Mouse (Mus musculus): ENCODE data around the gene Krt20. TPM values are rescaled to one million over a fixed set of nuclear protein-coding genes. Genes with fewer than 3 reads are reported as not detected.

The Krt20 gene
- polyA plus RNA-seq, 1 experiment from 2014 or later, result not detected

DNA sequence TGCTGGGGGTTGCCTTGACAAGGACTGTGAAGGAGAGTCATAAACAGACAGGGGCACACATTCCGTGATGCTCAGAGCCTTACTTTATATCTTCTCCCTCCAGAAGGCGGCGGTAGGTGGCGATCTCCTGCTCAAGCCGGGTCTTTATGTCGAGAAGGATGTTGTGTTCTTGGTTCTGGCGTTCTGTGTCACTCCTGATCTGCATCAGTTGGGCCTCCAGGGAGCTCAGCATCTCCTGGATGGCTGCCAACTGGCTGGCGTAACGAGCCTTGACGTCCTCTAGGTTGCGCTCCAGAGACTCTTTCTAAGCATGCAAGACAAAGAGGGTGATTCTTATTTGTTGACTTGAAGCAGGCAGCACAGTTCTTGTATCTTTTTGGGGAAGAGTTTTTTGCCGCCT is 7.3 kb downstream of the Krt20 start:
- WGBS, result 36% methylated on average over 12 of the region's 12 CpGs
- no peak overlapping the region for H3K4me2 ChIP-seq (ENCODE audit: low read length)
- H3K4me3 ChIP-seq (ENCODE audit: low read depth, low read length), result no peak overlapping the region
- H3K36me3 ChIP-seq (ENCODE audit: control insufficient read depth, insufficient read depth, low read length), result no peaks in the 10 kb centered on the region
- DNase-seq (ENCODE audit: low spot score) (peak; percentile 78), ATAC-seq (peak; percentile 15; the same call in 1 of the 2 replicates)
- no peaks in the 10 kb centered on the region for H3K9me3 ChIP-seq (replicated peaks; ENCODE audit: control insufficient read depth, low read length)
- H3K27me3 ChIP-seq (replicated peaks; ENCODE audit: control insufficient read depth, insufficient read depth, low read length), result no peaks in the 10 kb centered on the region
- H3K27ac ChIP-seq (ENCODE audit: low read depth, low read length), result no peak overlapping the region
- H3K9ac ChIP-seq (ENCODE audit: low read length), result no peak overlapping the region
- H3K4me1 ChIP-seq (ENCODE audit: control insufficient read depth, insufficient read depth, low read length), result no peaks in the 10 kb centered on the region

DNA sequence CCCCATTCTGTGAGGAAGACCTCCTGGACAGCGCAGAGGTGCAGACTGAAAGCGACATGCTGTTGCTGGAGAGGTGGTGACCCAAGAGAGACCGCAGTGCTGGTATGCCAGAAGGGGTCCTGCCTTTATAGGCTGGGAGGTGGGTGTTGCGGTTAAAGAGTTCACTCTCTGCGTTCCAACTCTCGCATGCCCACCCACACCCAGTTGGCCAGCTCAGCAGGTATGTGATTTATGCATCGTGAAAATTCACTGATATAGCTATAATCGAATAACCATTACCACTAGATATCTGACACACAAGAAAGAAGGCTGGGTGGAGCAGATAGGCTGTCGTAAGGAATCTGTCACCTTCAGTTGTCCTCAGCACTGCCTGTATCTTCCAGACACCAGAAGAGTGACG is 15.8 kb downstream of the Krt20 start, which contains the start of gene Krt12:
Gene Krt12, minus strand, starts transcription at position 101 of the 400 bp plus-strand sequence.
- Histone ChIP-seq H3K9me3 (replicated peaks; ENCODE audit: control insufficient read depth, low read length) (no peaks in the 10 kb centered on the region), H3K36me3 (ENCODE audit: control insufficient read depth, insufficient read depth, low read length) (no peaks in the 10 kb centered on the region), H3K27ac (ENCODE audit: low read depth, low read length) (no peak within 1 kb of the TSS), H3K27me3 (replicated peaks; ENCODE audit: control insufficient read depth, insufficient read depth, low read length) (no peaks in the 10 kb centered on the region), H3K9ac (ENCODE audit: low read length) (no peak within 1 kb of the TSS), H3K4me2 (ENCODE audit: low read length) (no peak within 1 kb of the TSS), H3K4me3 (ENCODE audit: low read depth, low read length) (no peak within 1 kb of the TSS), H3K4me1 (ENCODE audit: control insufficient read depth, insufficient read depth, low read length) (no peaks in the 10 kb centered on the region)
- ATAC-seq, result no peak
- no peak for DNase-seq (ENCODE audit: low spot score)
- 91% methylated on average over 10 of the region's 10 CpGs for WGBS

DNA sequence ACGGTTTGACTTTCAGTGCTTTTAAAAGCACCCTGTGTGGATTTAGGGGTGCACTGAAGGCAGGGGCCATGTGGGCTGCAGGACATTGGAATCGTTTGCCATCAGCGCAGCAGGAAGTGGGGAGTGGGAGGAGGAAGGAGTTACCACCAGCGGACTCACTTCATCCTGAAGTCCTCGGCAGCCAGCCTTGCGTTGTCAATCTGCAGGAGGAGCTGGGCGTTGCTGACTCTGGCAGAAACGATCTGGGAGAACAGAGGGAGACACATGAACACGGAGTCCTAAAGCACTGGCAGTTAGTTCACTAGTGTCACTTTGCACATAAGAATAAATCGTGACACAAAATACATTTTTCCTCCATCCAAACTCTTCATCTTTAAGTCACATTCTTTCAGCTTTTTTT is 17.4 kb downstream of the Krt20 start:
- H3K9ac ChIP-seq (ENCODE audit: low read length), result no peak overlapping the region
- H3K4me1 ChIP-seq (ENCODE audit: control insufficient read depth, insufficient read depth, low read length), result no peaks in the 10 kb centered on the region
- ATAC-seq, result no peak
- no peaks in the 10 kb centered on the region for H3K9me3 ChIP-seq (replicated peaks; ENCODE audit: control insufficient read depth, low read length)
- DNase-seq (ENCODE audit: low spot score), result no peak
- no peak overlapping the region for H3K27ac ChIP-seq (ENCODE audit: low read depth, low read length)
- H3K4me2 ChIP-seq (ENCODE audit: low read length), result no peak overlapping the region
- 60% methylated on average over 10 of the region's 10 CpGs for WGBS
- no peak overlapping the region for H3K4me3 ChIP-seq (ENCODE audit: low read depth, low read length)
- H3K36me3 ChIP-seq (ENCODE audit: control insufficient read depth, insufficient read depth, low read length), result no peaks in the 10 kb centered on the region
- no peaks in the 10 kb centered on the region for H3K27me3 ChIP-seq (replicated peaks; ENCODE audit: control insufficient read depth, insufficient read depth, low read length)

DNA sequence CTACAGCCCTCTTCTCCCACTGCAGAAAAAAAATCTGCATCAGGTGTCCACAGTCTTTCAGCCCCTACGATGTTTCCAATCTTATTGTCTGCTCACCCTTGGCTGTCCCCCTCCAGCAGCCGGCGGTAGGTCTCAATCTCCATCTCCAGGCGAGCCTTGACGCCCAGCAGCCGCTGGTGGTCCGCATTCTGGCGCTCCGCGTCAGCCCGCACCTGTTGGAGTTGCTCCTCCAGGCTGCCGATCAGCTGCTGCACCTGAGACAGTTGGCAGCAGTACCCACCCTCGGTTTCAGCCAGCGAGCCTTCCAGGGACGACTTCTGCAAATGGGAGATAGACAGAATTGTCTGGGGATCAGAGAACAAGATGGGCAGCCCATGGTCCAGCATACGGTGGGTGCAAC is 20.1 kb downstream of the Krt20 start:
- H3K36me3 ChIP-seq (ENCODE audit: control insufficient read depth, insufficient read depth, low read length), result no peaks in the 10 kb centered on the region
- WGBS, result 70% methylated on average over 16 of the region's 16 CpGs

DNA sequence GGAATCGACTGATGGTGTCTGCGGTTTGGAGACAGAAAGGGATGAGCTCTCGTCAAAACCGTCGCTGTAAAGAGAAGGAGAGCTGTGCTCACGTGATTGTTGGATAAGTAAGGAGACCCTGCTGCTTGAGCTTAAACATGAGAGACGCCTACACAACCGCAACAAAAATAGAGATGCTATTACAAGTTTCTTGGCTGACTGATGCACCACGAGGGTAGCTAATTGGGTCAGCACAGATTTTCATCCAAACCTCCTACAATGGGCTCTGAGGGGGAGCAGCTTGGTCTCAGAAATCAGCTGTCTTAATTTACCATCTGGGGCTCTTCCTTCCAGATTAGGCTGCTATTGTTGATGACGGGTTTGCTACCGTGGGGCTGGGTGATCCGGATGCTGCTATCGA is 21.0 kb downstream of the Krt20 start:
- Histone ChIP-seq H3K4me3 (ENCODE audit: low read depth, low read length) (no peak overlapping the region), H3K4me2 (ENCODE audit: low read length) (no peak overlapping the region), H3K36me3 (ENCODE audit: control insufficient read depth, insufficient read depth, low read length) (no peaks in the 10 kb centered on the region), H3K27me3 (replicated peaks; ENCODE audit: control insufficient read depth, insufficient read depth, low read length) (no peaks in the 10 kb centered on the region), H3K27ac (ENCODE audit: low read depth, low read length) (no peak overlapping the region), H3K4me1 (ENCODE audit: control insufficient read depth, insufficient read depth, low read length) (no peaks in the 10 kb centered on the region), H3K9ac (ENCODE audit: low read length) (no peak overlapping the region), H3K9me3 (replicated peaks; ENCODE audit: control insufficient read depth, low read length) (no peaks in the 10 kb centered on the region)
- DNase-seq (ENCODE audit: low spot score), result peak; percentile 33
- WGBS, result 75% methylated on average over 13 of the region's 13 CpGs
- no peak for ATAC-seq

More for the DNA sequence above, 20.1 kb downstream of the Krt20 start:
- H3K4me3 ChIP-seq (ENCODE audit: low read depth, low read length), result no peak overlapping the region
- no peak overlapping the region for H3K9ac ChIP-seq (ENCODE audit: low read length)
- DNase-seq (ENCODE audit: low spot score) (no peak), ATAC-seq (no peak)
- H3K9me3 ChIP-seq (replicated peaks; ENCODE audit: control insufficient read depth, low read length), result no peaks in the 10 kb centered on the region
- no peaks in the 10 kb centered on the region for H3K27me3 ChIP-seq (replicated peaks; ENCODE audit: control insufficient read depth, insufficient read depth, low read length)
- no peak overlapping the region for H3K27ac ChIP-seq (ENCODE audit: low read depth, low read length)
- no peaks in the 10 kb centered on the region for H3K4me1 ChIP-seq (ENCODE audit: control insufficient read depth, insufficient read depth, low read length)
- H3K4me2 ChIP-seq (ENCODE audit: low read length), result no peak overlapping the region

DNA sequence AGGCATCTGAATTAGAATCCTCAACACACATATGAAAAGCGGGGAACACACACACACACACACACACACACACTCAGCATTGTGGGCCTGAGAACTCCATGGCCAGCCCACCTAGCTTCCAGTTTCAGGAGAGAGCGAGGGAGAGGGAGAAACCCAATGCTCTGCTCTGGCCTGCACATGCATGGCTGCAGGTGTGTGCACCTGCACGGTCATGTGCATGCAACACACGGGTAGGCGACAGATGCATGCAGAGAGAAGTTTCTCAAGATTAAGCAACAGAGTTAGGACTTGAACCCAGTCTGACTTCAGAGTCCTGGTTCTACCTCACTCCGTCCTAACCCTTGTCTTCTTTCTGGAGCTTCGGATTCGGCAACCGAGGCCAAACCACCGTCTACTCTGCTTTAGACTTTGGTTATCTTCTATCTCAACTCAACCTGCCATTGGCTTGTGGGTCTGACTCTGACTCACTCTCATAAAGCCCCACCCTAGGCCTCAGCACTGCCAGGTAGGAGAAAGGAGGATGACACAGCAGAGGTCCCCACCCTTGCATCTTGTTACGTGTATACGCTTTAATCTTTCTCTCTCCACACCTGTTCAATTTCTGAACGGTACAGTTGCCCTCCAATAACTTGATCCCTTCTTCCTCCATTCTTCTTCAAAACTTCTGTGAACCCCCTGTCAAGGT is 23.3 kb downstream of the Krt20 start:
- no peak overlapping the region for H3K27ac ChIP-seq (ENCODE audit: low read depth, low read length)
- H3K4me1 ChIP-seq (ENCODE audit: control insufficient read depth, insufficient read depth, low read length), result no peaks in the 10 kb centered on the region
- no peaks in the 10 kb centered on the region for H3K36me3 ChIP-seq (ENCODE audit: control insufficient read depth, insufficient read depth, low read length)
- 91% methylated on average over 13 of the region's 13 CpGs for WGBS
- ATAC-seq (no peak), DNase-seq (ENCODE audit: low spot score) (no peak)
- H3K27me3 ChIP-seq (replicated peaks; ENCODE audit: control insufficient read depth, insufficient read depth, low read length), result no peaks in the 10 kb centered on the region
- no peak overlapping the region for H3K4me3 ChIP-seq (ENCODE audit: low read depth, low read length)
- no peak overlapping the region for H3K9ac ChIP-seq (ENCODE audit: low read length)
- no peaks in the 10 kb centered on the region for H3K9me3 ChIP-seq (replicated peaks; ENCODE audit: control insufficient read depth, low read length)
- no peak overlapping the region for H3K4me2 ChIP-seq (ENCODE audit: low read length)

DNA sequence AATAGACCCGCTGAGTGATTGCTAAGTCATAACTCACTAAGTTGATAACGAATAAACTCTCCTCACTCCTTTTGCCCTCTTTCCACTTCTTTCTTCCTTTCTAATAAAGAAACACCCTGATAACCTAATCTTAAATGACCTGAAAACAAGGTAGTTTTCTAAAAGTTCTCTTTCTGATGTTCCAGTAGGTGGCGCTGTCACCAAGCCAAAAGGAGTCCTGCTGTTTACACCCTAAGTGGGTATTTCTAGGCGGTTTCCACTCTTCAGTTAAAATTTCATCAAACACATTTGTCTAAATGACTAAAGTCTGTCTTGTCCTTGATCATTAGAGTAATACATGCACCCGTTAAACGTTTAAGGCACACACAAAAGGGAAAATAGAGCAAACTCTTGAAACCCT is 24.7 kb downstream of the Krt20 start:
- Histone ChIP-seq H3K9me3 (replicated peaks; ENCODE audit: control insufficient read depth, low read length) (no peaks in the 10 kb centered on the region), H3K4me3 (ENCODE audit: low read depth, low read length) (no peak overlapping the region), H3K4me1 (ENCODE audit: control insufficient read depth, insufficient read depth, low read length) (no peaks in the 10 kb centered on the region), H3K27ac (ENCODE audit: low read depth, low read length) (no peak overlapping the region), H3K36me3 (ENCODE audit: control insufficient read depth, insufficient read depth, low read length) (no peaks in the 10 kb centered on the region), H3K4me2 (ENCODE audit: low read length) (no peak overlapping the region), H3K9ac (ENCODE audit: low read length) (no peak overlapping the region), H3K27me3 (replicated peaks; ENCODE audit: control insufficient read depth, insufficient read depth, low read length) (no peaks in the 10 kb centered on the region)
- ATAC-seq (no peak), DNase-seq (ENCODE audit: low spot score) (peak; percentile 58)
- 20% methylated on average over 6 of the region's 6 CpGs for WGBS

DNA sequence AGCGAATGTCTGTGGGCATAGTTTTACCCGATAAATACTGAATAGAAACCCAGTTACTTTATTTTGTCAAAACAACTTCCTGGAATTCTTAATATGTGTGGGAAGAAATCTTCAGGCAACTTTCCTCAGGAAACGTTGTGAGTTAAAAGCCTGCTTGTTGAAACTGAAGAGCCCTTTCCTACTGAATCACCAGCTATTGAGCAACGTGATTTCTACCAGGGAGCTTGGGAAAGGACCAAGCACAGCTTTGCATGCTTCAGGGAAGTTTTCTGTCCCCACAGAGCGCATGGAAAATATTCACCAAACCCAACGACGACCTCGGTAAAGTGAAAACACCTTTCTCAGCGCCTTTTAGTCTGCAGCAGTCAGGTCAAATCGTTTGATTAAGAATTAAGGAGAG is 31.8 kb downstream of the Krt20 start:
- H3K9ac ChIP-seq (ENCODE audit: low read length), result no peak overlapping the region
- no peaks in the 10 kb centered on the region for H3K36me3 ChIP-seq (ENCODE audit: control insufficient read depth, insufficient read depth, low read length)
- no peaks in the 10 kb centered on the region for H3K4me1 ChIP-seq (ENCODE audit: control insufficient read depth, insufficient read depth, low read length)
- H3K27ac ChIP-seq (ENCODE audit: low read depth, low read length), result no peak overlapping the region
- H3K4me2 ChIP-seq (ENCODE audit: low read length), result no peak overlapping the region
- H3K9me3 ChIP-seq (replicated peaks; ENCODE audit: control insufficient read depth, low read length), result no peaks in the 10 kb centered on the region
- no peaks in the 10 kb centered on the region for H3K27me3 ChIP-seq (replicated peaks; ENCODE audit: control insufficient read depth, insufficient read depth, low read length)
- DNase-seq (ENCODE audit: low spot score), result no peak
- WGBS, result 76% methylated on average over 10 of the region's 10 CpGs
- no peak for ATAC-seq
- H3K4me3 ChIP-seq (ENCODE audit: low read depth, low read length), result no peak overlapping the region

DNA sequence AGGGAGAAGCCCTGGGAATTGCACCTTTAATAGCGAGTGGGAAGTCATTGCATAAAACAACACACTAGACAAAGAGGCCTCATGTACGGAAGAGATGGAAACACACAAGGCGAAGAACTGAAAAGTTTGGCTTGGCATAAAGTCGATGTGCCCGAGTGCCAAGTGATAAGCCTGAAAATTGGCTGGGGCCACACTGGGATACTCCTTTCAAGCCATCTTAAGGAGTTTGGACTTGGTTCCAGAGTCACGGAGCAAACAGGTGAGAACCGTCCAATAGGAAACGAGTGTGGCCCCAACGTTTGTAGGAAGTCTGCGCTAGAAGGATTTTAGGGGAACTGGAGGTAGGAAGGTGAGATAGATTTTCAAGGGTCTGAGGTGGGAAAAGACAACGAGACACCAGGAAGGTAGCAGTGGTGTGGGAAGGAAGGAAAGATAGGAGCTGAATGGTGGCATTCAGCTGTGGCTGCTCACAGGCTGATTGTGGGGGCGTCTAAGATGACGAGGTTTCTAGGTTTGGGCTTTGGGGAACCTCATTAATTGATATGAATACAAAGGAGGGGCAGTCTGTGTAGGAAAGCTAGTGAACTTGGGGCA is 37.9 kb downstream of the Krt20 start:
- WGBS, result 87% methylated on average over 13 of the region's 13 CpGs
- Histone ChIP-seq H3K4me3 (ENCODE audit: low read depth, low read length) (no peak overlapping the region), H3K36me3 (ENCODE audit: control insufficient read depth, insufficient read depth, low read length) (no peaks in the 10 kb centered on the region), H3K4me2 (ENCODE audit: low read length) (no peak overlapping the region), H3K9ac (ENCODE audit: low read length) (no peak overlapping the region), H3K4me1 (ENCODE audit: control insufficient read depth, insufficient read depth, low read length) (no peaks in the 10 kb centered on the region), H3K27me3 (replicated peaks; ENCODE audit: control insufficient read depth, insufficient read depth, low read length) (no peaks in the 10 kb centered on the region), H3K9me3 (replicated peaks; ENCODE audit: control insufficient read depth, low read length) (no peaks in the 10 kb centered on the region), H3K27ac (ENCODE audit: low read depth, low read length) (no peak overlapping the region)
- no peak for ATAC-seq
- DNase-seq (ENCODE audit: low spot score), result no peak

All from forebrain, embryonic 14.5 days (tissue).